Mouse (Mus musculus) WW6 (cell line): ENCODE results near the gene Gdi1.
"Not testable (repeated sequence)": the region's sequence is repeated elsewhere in the genome, so short reads cannot be mapped to it uniquely, and the experiment has no call there.

Experiments used
- DNase-seq: peaks from one replicate; pipeline ENCODE4 v3.0.0-alpha.2; 2013; ENCODE audit warnings: low read depth, low spot score

Gene Gdi1

DNA sequence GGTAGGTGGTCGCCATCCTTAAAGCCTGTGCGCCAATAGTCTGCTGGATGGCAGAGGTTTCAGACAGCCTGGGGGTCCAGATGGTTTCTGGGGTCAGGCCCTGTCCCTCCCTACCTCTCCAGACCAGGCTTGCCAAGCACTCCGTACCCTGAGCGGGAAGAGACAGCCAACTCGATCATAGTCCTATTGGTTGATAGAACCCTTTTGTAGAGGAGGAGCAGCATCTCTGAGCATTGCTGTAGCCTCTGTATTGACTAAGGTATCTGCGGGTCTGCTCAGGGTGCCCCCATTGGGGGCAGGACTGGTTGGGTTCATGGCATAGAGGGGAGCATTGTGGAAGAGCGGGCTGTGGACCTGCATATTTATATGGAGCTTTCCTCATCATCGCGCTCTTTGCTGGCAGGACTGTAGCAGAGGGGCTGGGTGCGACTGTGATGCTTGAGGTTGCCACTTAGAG, 24.4 kb downstream of the Gdi1 start:
- DNase-seq, result no peak

DNA sequence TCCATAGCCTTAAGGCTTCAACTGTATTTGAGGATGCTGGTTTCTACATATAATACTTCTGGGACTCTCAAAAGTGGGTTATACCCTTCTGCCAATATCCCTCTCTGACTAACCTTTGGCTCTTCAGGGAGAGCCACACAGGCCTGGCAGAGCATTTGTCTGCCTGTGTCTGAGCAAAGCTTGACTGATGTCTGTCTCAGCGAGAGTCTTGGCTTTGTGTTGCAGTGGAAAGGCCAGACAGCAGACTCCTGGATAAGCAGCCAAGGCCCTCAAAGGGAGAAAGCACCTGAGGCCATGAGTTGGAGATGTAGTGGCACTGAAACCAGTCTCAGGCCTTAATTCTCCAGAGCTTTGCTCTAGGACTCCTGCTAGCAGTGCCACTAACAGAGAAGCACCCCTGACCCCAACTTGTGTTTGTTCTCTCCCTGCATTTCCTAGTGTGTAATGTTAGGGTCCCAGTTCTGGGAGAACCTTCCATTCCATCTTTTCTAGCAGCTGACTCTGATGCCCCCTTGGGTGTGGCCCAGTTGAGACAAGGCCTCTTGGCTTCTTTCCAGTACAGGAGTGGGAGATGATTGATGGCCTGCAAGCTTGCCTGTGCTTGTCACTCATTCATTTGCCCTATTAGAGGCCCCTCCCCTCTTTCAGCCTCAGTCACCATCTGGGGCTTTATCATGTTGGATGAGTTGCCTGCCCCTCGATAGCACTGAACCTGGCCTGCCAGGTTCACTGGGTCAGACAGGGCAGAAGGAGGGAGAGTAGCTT, 25.6 kb downstream of the Gdi1 start:
- no peak for DNase-seq

DNA sequence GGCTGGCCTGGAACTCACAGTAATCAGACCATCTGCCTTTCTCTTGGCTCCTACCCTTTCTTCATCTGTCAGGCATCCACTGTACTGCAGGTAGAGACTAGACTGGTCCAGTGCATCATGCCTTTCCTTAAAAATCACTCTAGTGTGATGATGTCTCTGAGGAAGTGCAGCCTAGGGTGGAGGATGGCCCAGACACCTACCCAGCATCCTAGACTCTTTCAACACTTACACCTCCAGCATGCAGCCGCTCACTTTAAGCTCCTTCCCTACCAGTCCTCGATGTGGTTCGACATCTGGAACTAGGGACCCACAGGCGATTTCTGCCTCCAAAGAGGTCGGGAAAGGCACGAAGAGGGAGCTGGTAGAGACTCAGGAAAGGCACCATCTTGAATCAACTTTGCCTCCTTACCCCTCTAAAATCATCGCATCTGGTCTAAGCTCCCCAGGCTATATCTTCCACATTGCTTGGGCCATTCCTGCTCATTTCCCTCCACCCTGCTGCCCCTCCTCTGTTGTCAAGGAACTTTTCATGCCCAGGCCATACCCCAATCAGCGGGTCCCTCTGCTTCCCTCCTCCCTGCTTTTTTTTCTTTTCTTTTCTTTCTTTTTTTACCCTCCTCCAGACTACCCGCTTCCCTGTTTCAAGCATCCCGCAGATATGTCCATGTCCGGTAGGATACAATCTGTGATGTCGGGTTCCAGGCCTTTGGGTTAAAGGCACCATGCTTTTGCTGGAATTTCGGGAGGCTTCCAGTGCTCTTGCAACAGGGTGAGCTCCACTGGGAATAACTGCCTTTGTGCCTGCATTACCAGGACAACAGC, 48.1 kb downstream of the Gdi1 start:
- no peak for DNase-seq

DNA sequence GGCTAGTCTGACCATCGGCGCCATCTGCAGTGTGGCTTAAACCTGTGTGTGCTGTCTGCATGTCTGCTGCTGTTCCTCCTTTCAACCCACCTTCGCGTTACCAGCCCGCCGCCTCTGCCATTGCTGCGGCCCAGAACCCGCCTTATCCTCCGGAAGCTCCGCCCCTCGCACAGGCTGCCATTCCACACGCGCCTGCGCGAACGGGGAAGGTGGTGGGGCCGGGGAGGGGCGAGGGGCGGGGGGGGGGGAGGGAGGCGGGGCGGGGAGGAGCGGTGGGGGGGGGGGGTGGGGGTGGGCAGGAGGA, 48.6 kb downstream of the Gdi1 start, which contains the start of gene Lage3:
TSS of gene Lage3 (minus strand) at position 152 of the 304 bp plus-strand sequence.
- no peak for DNase-seq

DNA sequence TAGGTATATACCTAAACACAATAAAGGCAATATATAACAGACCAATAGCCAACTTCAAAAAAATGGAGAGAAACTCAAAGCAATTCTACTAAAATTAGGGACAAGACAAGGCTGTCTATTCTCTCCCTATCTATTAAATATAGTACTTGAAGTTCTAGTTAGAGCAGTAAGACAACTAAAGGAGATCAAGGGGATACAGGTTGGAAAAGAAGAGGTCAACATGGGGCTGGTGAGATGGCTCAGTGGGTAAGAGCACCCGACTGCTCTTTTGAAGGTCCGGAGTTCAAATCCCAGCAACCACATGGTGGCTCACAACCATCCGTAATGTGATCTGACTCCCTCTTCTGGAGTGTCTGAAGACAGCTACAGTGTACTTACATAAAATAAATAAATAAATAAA, 52.3 kb downstream of the Gdi1 start:
- DNase-seq, result not testable (repeated sequence)

DNA sequence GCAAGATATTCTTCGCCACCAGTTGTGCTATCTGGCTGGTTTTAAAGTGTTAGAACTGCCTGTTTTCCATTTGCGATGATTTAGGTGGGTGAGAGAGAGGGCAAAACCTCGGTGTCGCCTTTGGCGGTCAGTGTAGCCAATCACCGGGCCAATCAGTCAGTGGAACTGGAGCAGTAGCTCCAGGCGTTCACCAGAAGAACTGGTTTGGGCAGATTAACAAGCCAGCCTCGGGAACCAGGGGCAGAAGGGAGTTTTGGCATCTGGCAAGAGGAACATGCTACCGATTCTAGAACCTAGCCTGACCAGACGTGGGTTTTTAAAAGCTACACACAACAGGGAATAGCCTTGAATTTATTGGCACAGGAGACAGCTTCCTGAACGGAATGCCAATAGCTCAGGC, 54.4 kb downstream of the Gdi1 start:
- no peak for DNase-seq
